Mouse (Mus musculus) lung, postnatal 0 days (tissue): ENCODE measurements around the gene Susd6.

Source experiments
- CTCF ChIP-seq: IDR thresholded peaks from 2 replicates; pipeline ENCODE4 v1.5.1; 2016; ENCODE audit warnings: antibody characterized with exemption, mild to moderate bottlenecking
- EP300 ChIP-seq: IDR thresholded peaks from 2 replicates; pipeline ENCODE4 v1.6.1; 2016; ENCODE audit warnings: antibody characterized with exemption, mild to moderate bottlenecking, control low read depth

DNA sequence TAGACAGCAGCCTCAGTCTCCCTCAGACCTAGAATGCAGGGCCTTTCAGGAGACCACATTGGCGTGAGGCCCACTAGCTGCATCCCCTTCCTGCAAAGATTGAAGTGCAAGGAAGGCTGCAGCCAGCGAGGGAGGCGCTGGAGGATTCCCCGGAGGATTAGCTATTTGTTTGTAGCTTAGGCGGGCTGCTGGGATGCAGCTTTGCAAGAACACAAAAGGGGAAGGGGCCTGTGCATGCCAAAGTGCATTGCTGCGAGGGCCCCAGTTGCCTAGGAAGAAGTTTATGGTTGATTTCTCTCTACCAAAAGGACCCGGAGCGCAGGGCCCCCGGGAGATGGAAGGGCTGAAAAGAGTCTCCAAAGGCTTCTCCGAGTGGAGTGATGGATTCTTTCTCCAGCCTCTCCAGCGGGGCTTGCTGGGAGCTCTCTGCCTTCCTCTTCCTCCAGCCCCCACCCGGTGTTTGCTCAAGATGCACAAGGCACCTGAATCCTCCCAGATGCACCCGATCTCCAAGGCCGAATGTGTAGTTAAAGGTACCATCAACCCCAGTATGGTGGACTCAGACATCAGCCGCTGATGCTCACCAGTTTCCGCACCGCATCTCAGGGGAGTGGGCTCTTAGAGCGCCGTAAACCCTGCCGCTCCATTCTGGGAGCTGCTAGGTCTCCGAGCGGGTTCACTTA is 30.5 kb upstream of the Susd6 start:
- no peak for TF ChIP-seq EP300
- no peak for TF ChIP-seq CTCF
